12 mouse cellular contexts compared by ENCODE assay signal in the genomic region with DNA sequence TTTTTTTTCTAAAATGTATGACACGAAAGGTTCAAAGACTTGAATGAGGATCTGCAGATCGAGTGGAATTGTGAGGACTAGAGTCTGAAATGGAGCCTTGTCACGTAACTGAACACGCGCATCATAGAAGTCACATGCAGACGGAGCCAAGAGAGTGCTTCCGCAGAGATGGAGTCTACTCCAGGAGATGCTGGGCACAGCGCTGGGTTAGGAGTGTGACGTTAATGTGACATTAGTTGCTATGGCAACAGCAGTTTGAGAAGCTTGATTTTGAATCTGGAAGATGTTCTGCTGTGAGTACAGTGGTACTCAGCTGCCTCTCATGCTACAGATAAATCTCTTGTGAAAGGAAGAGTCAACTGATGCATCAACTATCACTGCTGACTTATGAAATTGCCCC.
DNase-seq lines count a peak whose midpoint lies in the region; ATAC-seq and TF ChIP-seq lines count a peak whose summit lies in the region.
"Had no signal": no experiment of that assay in that cellular context is flagged by ENCODE, and none has a peak within 500 bp of the region (broad histone marks: within the 10 kb centered on the region; RNA-seq: fewer than 3 reads in every experiment).

No protein-coding gene starts in this region.

- H3K4me1 ChIP-seq in hindbrain, embryonic 14.5 days (replicated peaks; ENCODE audit: control insufficient read depth, insufficient read depth, low read length), result peaks cover 5% of the 10 kb centered on the region; the same call in 1 of the 2 replicates
- H3K4me1 ChIP-seq in hindbrain, embryonic 13.5 days (replicated peaks), result peaks cover 15% of the 10 kb centered on the region
- H3K4me1 ChIP-seq in midbrain, postnatal 0 days (ENCODE audit: insufficient read depth, low read length), result peaks cover 3% of the 10 kb centered on the region; the same call in 1 of the 2 replicates

- no peak for TF ChIP-seq POLR2A in brain, embryonic 14.5 days (IDR thresholded peaks at IDR 0.05; ENCODE audit: borderline replicate concordance, extremely low read depth, insufficient read depth, insufficient read length, poor library complexity, severe bottlenecking)

- WGBS in hindbrain, embryonic 14.5 days, result 61% methylated on average over 9 of the region's 9 CpGs
- WGBS in hindbrain, embryonic 13.5 days, result 65% methylated on average over 9 of the region's 9 CpGs
- 50% methylated on average over 9 of the region's 9 CpGs for WGBS in midbrain, postnatal 0 days

- H3K27ac ChIP-seq in hindbrain, embryonic 14.5 days, result no peak overlapping the region
- H3K27ac ChIP-seq in hindbrain, embryonic 13.5 days, result no peak overlapping the region
- no peak overlapping the region for H3K27ac ChIP-seq in midbrain, postnatal 0 days (ENCODE audit: low read depth, low read length)
- H3K27ac ChIP-seq: embryonic facial prominence, embryonic 12.5 days; liver, embryonic 14.5 days had no signal

- no peak for TF ChIP-seq CTCF in brain, embryonic 14.5 days (IDR thresholded peaks at IDR 0.05; ENCODE audit: borderline replicate concordance, extremely low read depth, insufficient read depth, insufficient read length)
- no peak for TF ChIP-seq CTCF in midbrain, postnatal 0 days (IDR thresholded peaks at IDR 0.05)

- no peak overlapping the region for H3K9ac ChIP-seq in hindbrain, embryonic 14.5 days
- H3K9ac ChIP-seq in hindbrain, embryonic 13.5 days, result no peak overlapping the region
- H3K9ac ChIP-seq in midbrain, postnatal 0 days (replicated peaks; ENCODE audit: low read length, poor library complexity, severe bottlenecking), result no peak overlapping the region
- H3K9ac ChIP-seq: embryonic facial prominence, embryonic 12.5 days; liver, embryonic 14.5 days had no signal

- H3K27me3 ChIP-seq in hindbrain, embryonic 14.5 days (ENCODE audit: control insufficient read depth, insufficient read depth, low read length), result no peaks in the 10 kb centered on the region
- H3K27me3 ChIP-seq in hindbrain, embryonic 13.5 days, result no peaks in the 10 kb centered on the region
- H3K27me3 ChIP-seq in midbrain, postnatal 0 days (ENCODE audit: insufficient read depth, low read length), result no peaks in the 10 kb centered on the region
- H3K27me3 ChIP-seq: embryonic facial prominence, embryonic 12.5 days had no signal

- H3K4me2 ChIP-seq in hindbrain, embryonic 14.5 days (replicated peaks), result no peak overlapping the region
- no peak overlapping the region for H3K4me2 ChIP-seq in hindbrain, embryonic 13.5 days
- peak overlapping the region; percentile 4; the same call in 1 of the 2 replicates for H3K4me2 ChIP-seq in midbrain, postnatal 0 days (ENCODE audit: low read depth, low read length, poor library complexity, severe bottlenecking)
- H3K4me2 ChIP-seq: embryonic facial prominence, embryonic 12.5 days had no signal

- ATAC-seq in hindbrain, embryonic 14.5 days (ENCODE audit: low FRiP score), result peak; percentile 68
- ATAC-seq in hindbrain, embryonic 13.5 days (ENCODE audit: low FRiP score), result no peak
- peak; percentile 77 for ATAC-seq in midbrain, postnatal 0 days (ENCODE audit: low FRiP score)
- ATAC-seq: intestine, embryonic 16.5 days had no signal

- H3K4me3 ChIP-seq in hindbrain, embryonic 14.5 days (replicated peaks; ENCODE audit: low read length), result no peak overlapping the region
- no peak overlapping the region for H3K4me3 ChIP-seq in hindbrain, embryonic 13.5 days
- H3K4me3 ChIP-seq in midbrain, postnatal 0 days (ENCODE audit: low read depth, low read length), result no peak overlapping the region
- H3K4me3 ChIP-seq: embryonic facial prominence, embryonic 12.5 days had no signal

- DNase-seq in hindbrain, embryonic 14.5 days (ENCODE audit: low spot score), result peak; percentile 69
- peak; percentile 81 for DNase-seq in brain, embryonic 14.5 days (ENCODE audit: low read depth)
- DNase-seq in layer of hippocampus, adult 8-10 months (ENCODE audit: low spot score in 2 of 2), result peak; percentile 45 to 60
- DNase-seq in midbrain, postnatal 0 days (ENCODE audit: low spot score), result peak; percentile 78
- DNase-seq in thymus, postnatal 10 days (ENCODE audit: low spot score in 2 of 2), result no peak
- DNase-seq in cerebellum, adult 9-10 months, result no peak
- DNase-seq in spleen, postnatal 36 days (ENCODE audit: low spot score in 2 of 2), result no peak
- DNase-seq: cerebellum, postnatal 14 days had no signal

- no peaks in the 10 kb centered on the region for H3K36me3 ChIP-seq in hindbrain, embryonic 14.5 days (replicated peaks; ENCODE audit: control insufficient read depth, insufficient read depth)
- no peaks in the 10 kb centered on the region for H3K36me3 ChIP-seq in hindbrain, embryonic 13.5 days
- H3K36me3 ChIP-seq in midbrain, postnatal 0 days (ENCODE audit: insufficient read depth, low read length), result no peaks in the 10 kb centered on the region
- H3K36me3 ChIP-seq: embryonic facial prominence, embryonic 12.5 days had no signal

- H3K9me3 ChIP-seq in hindbrain, embryonic 14.5 days (ENCODE audit: control insufficient read depth, low read length), result no peaks in the 10 kb centered on the region
- no peaks in the 10 kb centered on the region for H3K9me3 ChIP-seq in hindbrain, embryonic 13.5 days
- no peaks in the 10 kb centered on the region for H3K9me3 ChIP-seq in midbrain, postnatal 0 days (ENCODE audit: low read length)
- H3K9me3 ChIP-seq: embryonic facial prominence, embryonic 12.5 days had no signal

Comparison
In these comparisons a context has a peak if more than half of its experiments do, and no peak if none do; other contexts are left out.
1. DNase-seq: peak in hindbrain, embryonic 14.5 days (single experiment), brain, embryonic 14.5 days (single experiment), layer of hippocampus, adult 8-10 months (2 of 2) and midbrain, postnatal 0 days (single experiment); none in thymus, postnatal 10 days (0 of 2), cerebellum, adult 9-10 months (single experiment) and spleen, postnatal 36 days (0 of 2).